Mouse (Mus musculus): ENCODE results near the gene Hvcn1. TPM values are rescaled to one million over a fixed set of nuclear protein-coding genes. Genes with fewer than 3 reads are reported as not detected.
A peak's percentile ranks its signal among the peaks of the same experiment; 100 is the strongest.

Hvcn1 gene
- 1.8 and 2.8 TPM in 2 replicates for polyA plus RNA-seq (2016; fragmentation: Nextera tagmentation; extraction: Ambion mirVana)

GRCm38 (mm10) chr5:122206475-122206874 is at the start of gene Hvcn1:
Gene Hvcn1 (plus strand): TSS chr5:122206804.
- no peak for ATAC-seq (ENCODE audit: insufficient number of reproducible peaks, low FRiP score)
- Histone ChIP-seq H3K9me3 (replicated peaks) (no peaks in the 10 kb centered on the region), H3K9ac (no peak within 1 kb of the TSS), H3K27me3 (replicated peaks) (peaks cover 5% of the 10 kb centered on the region), H3K4me1 (replicated peaks) (peaks cover 13% of the 10 kb centered on the region), H3K36me3 (no peaks in the 10 kb centered on the region), H3K27ac (ENCODE audit: poor library complexity, severe bottlenecking) (no peak within 1 kb of the TSS), H3K4me3 (no peak within 1 kb of the TSS), H3K4me2 (no peak within 1 kb of the TSS)
- WGBS = 67% methylated on average over 4 of the region's 4 CpGs

DNA sequence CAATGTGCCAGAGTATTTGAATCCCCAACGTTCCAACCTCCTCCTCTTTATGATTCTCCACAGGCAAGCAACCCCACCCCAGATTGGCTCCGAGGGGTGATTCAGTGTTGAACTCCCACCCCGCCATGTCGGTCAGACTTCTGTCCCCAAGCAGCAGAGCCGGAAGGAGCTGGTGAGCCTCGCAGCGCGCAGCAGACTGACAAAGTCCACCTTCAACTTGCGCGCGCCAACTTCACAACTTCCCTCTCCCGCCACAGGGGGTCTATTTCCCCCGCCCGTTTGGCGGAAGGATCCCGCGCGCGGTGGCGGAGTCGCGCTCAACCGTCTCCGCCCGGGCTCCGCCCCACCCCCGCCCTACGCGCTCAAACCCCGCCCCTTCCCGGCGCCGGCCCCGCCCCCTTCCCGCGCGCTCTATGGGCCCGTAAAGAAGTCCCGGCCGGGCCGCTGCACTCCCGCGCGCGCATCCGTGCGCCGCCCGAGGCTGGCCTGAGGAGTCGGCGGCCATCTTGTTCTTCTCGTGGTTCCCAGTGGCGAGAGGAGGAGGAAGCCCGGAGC is 48.7 kb upstream of the Hvcn1 start, which contains the start of gene Ppp1cc:
Ppp1cc (plus strand) TSS at position 452 of the 555 bp plus-strand sequence.
- peak within 1 kb of the TSS; percentile 84 for H3K4me2 ChIP-seq
- H3K27me3 ChIP-seq (replicated peaks) = no peaks in the 10 kb centered on the region
- peak within 1 kb of the TSS; percentile 86 for H3K4me3 ChIP-seq
- H3K36me3 ChIP-seq = peaks cover 19% of the 10 kb centered on the region
- H3K9me3 ChIP-seq (replicated peaks) = no peaks in the 10 kb centered on the region
- H3K9ac ChIP-seq = peak within 1 kb of the TSS; percentile 92
- under 1% methylated on average over 48 of the region's 54 CpGs for WGBS
- ATAC-seq (ENCODE audit: insufficient number of reproducible peaks, low FRiP score) = peak; percentile 95
- peaks cover 49% of the 10 kb centered on the region for H3K4me1 ChIP-seq (replicated peaks)
- H3K27ac ChIP-seq (ENCODE audit: poor library complexity, severe bottlenecking) = peak within 1 kb of the TSS; percentile 87

DNA sequence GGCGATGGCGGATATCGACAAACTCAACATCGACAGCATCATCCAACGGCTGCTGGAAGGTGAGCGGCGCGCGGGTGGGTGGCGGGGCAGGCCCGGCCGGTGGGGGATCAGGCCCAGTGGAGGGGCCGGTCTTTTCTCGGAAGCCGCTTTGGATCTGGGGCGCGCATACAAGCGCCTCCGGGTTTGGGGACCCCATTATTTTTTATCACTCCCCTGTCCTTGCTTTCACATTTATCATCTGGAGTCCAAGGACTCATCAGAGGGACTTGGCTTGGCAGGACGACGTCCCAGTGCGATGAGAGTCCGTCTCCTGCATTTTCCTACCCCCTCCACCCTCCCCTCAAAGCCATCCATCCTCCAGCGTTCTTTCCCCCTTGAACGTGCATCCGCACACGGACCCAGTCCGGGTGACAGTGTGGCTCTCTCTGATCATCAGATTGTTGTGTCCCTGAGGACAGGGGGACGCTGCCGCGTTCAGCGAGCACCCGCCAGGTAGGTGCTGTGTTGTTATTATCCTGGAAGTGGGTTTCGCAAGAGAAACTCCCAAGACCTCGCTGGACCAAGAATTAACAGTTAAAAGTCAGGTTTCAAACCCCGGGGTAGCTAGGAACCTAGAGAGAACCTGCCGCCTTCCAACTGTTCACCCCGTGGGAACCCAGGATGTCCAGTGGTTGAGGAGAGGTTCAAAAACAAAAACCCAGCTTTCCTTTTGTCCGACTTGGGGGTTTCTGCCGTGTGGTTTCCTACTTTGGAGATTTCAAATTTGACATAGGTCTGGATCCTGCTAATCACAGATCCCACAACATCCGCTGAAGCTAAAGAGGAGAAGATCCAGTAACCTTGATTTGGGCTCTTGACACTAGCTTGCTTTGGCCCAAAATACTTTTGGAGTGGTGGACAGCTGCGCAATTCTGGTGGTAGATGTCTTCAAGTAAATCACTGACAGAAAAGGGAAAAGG is 47.8 kb upstream of the Hvcn1 start:
- 1% methylated on average over 41 of the region's 42 CpGs for WGBS
- peak; percentile 15; the same call in 1 of the 2 replicates for ATAC-seq (ENCODE audit: insufficient number of reproducible peaks, low FRiP score)

GRCm38 (mm10) chr5:122163194-122163593 is 43.4 kb upstream of the Hvcn1 start:
- Histone ChIP-seq H3K4me2 (peak overlapping the region; percentile 14; the same call in 1 of the 2 replicates), H3K9me3 (replicated peaks) (no peaks in the 10 kb centered on the region), H3K27me3 (replicated peaks) (no peaks in the 10 kb centered on the region), H3K27ac (ENCODE audit: poor library complexity, severe bottlenecking) (no peak overlapping the region), H3K9ac (peak overlapping the region; percentile 34; the same call in 1 of the 2 replicates), H3K4me1 (replicated peaks) (peaks cover 88% of the 10 kb centered on the region), H3K4me3 (no peak overlapping the region), H3K36me3 (peaks cover 62% of the 10 kb centered on the region)
- no peak for ATAC-seq (ENCODE audit: insufficient number of reproducible peaks, low FRiP score)
- WGBS = 53% methylated on average over 6 of the region's 6 CpGs

More for the DNA sequence above, 47.8 kb upstream of the Hvcn1 start:
- Histone ChIP-seq H3K36me3 (peaks cover 26% of the 10 kb centered on the region), H3K9ac (peak overlapping the region; percentile 92), H3K27ac (ENCODE audit: poor library complexity, severe bottlenecking) (peak overlapping the region; percentile 87), H3K27me3 (replicated peaks) (no peaks in the 10 kb centered on the region), H3K4me1 (replicated peaks) (peaks cover 59% of the 10 kb centered on the region), H3K4me2 (peak overlapping the region; percentile 84), H3K9me3 (replicated peaks) (no peaks in the 10 kb centered on the region), H3K4me3 (peak overlapping the region; percentile 86)

DNA sequence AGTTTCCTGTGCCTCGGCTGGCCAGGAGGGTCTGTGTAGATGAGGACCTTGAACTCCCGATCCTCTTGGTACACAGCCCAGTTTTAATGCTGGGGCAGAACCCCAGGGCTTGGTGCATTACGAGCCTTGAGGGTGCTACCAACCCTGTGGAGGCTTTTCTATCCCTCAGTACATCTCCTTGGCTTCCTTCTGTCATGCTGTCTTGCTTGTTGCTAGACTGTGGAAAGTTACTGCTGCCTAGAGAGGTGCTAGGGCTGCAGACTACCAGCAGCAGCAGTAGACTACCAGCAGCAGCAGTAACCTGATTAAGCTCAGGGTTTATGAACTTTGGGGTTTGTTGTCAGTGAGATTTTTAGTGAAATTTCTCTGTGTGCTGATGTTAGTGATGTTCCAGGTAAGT is 42.6 kb upstream of the Hvcn1 start:
- H3K36me3 ChIP-seq = peaks cover 70% of the 10 kb centered on the region
- H3K9ac ChIP-seq = 0 out of 2 replicates have a peak overlapping the region, but pooled peaks have one; percentile 28

DNA sequence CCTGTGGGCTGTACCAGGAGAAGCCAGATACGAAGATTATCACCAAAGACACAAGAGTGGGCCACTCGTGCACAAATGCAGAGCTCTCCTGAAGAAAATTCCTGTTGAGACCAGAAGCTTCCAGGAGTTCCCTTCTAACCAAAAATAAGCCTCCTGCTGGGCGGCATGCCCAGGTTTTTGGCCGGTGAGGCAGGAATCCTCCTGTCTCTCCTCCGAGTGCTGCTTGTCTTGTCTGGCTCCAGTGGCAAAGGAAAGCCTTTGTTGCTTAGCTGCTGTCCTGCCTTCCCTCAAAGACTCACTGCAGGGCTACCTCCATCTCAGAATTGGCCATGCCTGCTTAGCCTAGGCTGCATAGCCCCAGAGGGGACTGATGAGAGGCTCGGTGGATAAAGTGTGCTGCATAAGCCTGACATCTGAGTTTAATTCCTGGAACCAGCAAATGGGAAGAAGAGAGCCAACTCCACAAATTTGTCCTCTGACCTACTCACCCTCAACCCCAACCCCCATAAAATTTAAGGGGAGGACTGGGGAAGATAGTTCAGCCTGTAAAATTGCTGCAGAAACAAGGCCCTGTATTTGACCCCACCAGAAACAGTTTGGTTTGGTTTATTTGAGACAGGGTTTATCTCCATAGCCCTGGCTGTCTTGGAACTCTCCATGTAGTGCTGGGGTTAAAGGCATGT is 41.2 kb upstream of the Hvcn1 start:
- Histone ChIP-seq H3K27me3 (replicated peaks) (no peaks in the 10 kb centered on the region), H3K9ac (0 out of 2 replicates have a peak overlapping the region, but pooled peaks have one; percentile 30), H3K36me3 (peaks cover 79% of the 10 kb centered on the region), H3K4me3 (no peak overlapping the region), H3K27ac (ENCODE audit: poor library complexity, severe bottlenecking) (no peak overlapping the region), H3K9me3 (replicated peaks) (no peaks in the 10 kb centered on the region), H3K4me1 (replicated peaks) (peaks cover 81% of the 10 kb centered on the region), H3K4me2 (no peak overlapping the region)
- WGBS = 53% methylated on average over 6 of the region's 6 CpGs
- ATAC-seq (ENCODE audit: insufficient number of reproducible peaks, low FRiP score) = no peak

More for the DNA sequence above, 42.6 kb upstream of the Hvcn1 start:
- Histone ChIP-seq H3K27ac (ENCODE audit: poor library complexity, severe bottlenecking) (0 out of 2 replicates have a peak overlapping the region, but pooled peaks have one; percentile 21), H3K4me3 (no peak overlapping the region), H3K4me1 (replicated peaks) (peaks cover 92% of the 10 kb centered on the region), H3K4me2 (no peak overlapping the region), H3K9me3 (replicated peaks) (no peaks in the 10 kb centered on the region), H3K27me3 (replicated peaks) (no peaks in the 10 kb centered on the region)
- ATAC-seq (ENCODE audit: insufficient number of reproducible peaks, low FRiP score) = no peak
- 87% methylated on average over 3 of the region's 3 CpGs for WGBS

GRCm38 (mm10) chr5:122166636-122167161 is 39.9 kb upstream of the Hvcn1 start:
- H3K9ac ChIP-seq = peak overlapping the region; percentile 52
- peak overlapping the region; percentile 28 for H3K4me2 ChIP-seq
- H3K27ac ChIP-seq (ENCODE audit: poor library complexity, severe bottlenecking) = peak overlapping the region; percentile 61
- no peaks in the 10 kb centered on the region for H3K9me3 ChIP-seq (replicated peaks)
- no peak overlapping the region for H3K4me3 ChIP-seq
- no peaks in the 10 kb centered on the region for H3K27me3 ChIP-seq (replicated peaks)
- peaks cover 81% of the 10 kb centered on the region for H3K36me3 ChIP-seq
- WGBS = 53% methylated on average over 8 of the region's 8 CpGs
- H3K4me1 ChIP-seq (replicated peaks) = peaks cover 68% of the 10 kb centered on the region
- no peak for ATAC-seq (ENCODE audit: insufficient number of reproducible peaks, low FRiP score)

DNA sequence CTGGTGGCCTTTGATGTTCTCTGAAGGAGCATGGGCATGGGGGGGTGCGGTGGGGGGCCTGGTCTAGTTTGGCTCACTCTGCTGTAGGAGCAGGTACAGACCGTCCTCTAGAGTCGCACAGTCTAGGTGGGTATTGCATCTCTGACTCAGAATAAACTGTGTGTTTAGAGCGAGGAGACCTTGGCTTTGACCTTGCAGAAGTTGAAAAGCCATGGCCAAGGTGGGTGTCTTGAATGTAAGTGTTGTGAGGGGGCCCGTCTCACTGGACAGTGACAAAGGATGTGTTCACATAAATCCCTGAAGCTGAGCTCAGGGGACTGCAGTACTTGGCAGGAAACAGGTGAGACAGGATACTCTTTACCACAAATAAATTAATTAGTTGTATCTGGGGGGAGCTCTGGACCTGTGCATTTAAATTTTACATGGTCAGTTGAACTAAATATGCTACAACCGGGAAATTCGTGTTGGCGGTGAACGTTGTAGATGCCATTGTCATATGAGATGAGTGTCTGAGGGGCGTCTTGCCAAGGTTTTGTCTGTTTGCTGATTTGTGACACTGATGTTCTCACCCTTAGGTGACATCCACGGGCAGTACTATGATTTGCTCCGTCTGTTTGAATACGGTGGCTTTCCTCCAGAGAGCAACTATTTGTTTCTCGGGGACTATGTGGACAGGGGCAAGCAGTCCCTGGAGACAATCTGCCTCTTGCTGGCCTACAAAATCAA is 38.1 kb upstream of the Hvcn1 start:
- ATAC-seq (ENCODE audit: insufficient number of reproducible peaks, low FRiP score) = no peak
- WGBS = 85% methylated on average over 14 of the region's 14 CpGs
- Histone ChIP-seq H3K36me3 (peaks cover 90% of the 10 kb centered on the region), H3K4me3 (no peak overlapping the region), H3K4me1 (replicated peaks) (peaks cover 50% of the 10 kb centered on the region), H3K9ac (no peak overlapping the region), H3K9me3 (replicated peaks) (no peaks in the 10 kb centered on the region), H3K4me2 (no peak overlapping the region), H3K27ac (ENCODE audit: poor library complexity, severe bottlenecking) (0 out of 2 replicates have a peak overlapping the region, but pooled peaks have one; percentile 52), H3K27me3 (replicated peaks) (no peaks in the 10 kb centered on the region)

DNA sequence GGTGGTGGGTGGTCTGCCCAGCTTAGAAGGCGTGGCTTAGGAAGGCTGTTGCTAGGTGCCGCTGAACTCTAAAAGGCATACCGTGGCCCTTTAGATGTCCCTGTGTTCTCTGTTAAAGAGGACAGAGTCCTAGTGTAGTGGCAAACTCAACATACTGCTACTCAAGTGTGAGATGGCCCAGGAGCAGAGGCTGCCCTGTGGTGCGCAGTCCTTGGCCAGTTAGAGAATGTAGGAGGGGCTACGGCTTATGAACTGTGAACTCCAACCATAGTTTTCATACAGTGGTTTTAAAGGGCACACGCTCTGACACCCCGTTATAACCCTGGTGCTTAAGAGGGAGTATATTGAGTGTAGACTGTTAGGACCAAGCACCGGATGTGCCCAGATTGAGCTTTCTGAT is 35.5 kb upstream of the Hvcn1 start:
- peak overlapping the region; percentile 34; the same call in 1 of the 2 replicates for H3K9ac ChIP-seq
- H3K27ac ChIP-seq (ENCODE audit: poor library complexity, severe bottlenecking) = no peak overlapping the region
- peaks cover 24% of the 10 kb centered on the region for H3K4me1 ChIP-seq (replicated peaks)
- no peak overlapping the region for H3K4me2 ChIP-seq
- H3K9me3 ChIP-seq (replicated peaks) = no peaks in the 10 kb centered on the region
- peaks cover 79% of the 10 kb centered on the region for H3K36me3 ChIP-seq
- WGBS = 95% methylated on average over 8 of the region's 8 CpGs
- no peak overlapping the region for H3K4me3 ChIP-seq
- no peak for ATAC-seq (ENCODE audit: insufficient number of reproducible peaks, low FRiP score)
- no peaks in the 10 kb centered on the region for H3K27me3 ChIP-seq (replicated peaks)

- H3K9ac ChIP-seq = no peak overlapping the region
- peaks cover 6% of the 10 kb centered on the region; the same call in 1 of the 2 replicates for H3K4me1 ChIP-seq (replicated peaks)
- H3K9me3 ChIP-seq (replicated peaks) = no peaks in the 10 kb centered on the region
- 43% methylated on average over 2 of the region's 2 CpGs for WGBS
- no peak overlapping the region; the same call in 1 of the 2 replicates for H3K27ac ChIP-seq (ENCODE audit: poor library complexity, severe bottlenecking)
- H3K4me3 ChIP-seq = no peak overlapping the region
- H3K4me2 ChIP-seq = no peak overlapping the region
- no peak for ATAC-seq (ENCODE audit: insufficient number of reproducible peaks, low FRiP score)
- H3K27me3 ChIP-seq (replicated peaks) = no peaks in the 10 kb centered on the region
- peaks cover 52% of the 10 kb centered on the region for H3K36me3 ChIP-seq
These were observed 31.2 kb upstream of the Hvcn1 start for GRCm38 (mm10) chr5:122175402-122175801.
